Mouse (Mus musculus) heart, postnatal 0 days (tissue): ENCODE data around the gene 2310046K23Rik.

Source experiments
- CTCF ChIP-seq: IDR thresholded peaks from 2 replicates; pipeline ENCODE4 v1.5.1; 2016; ENCODE audit warnings: antibody characterized with exemption, control low read depth, low read depth
- EP300 ChIP-seq: IDR thresholded peaks from 2 replicates; pipeline ENCODE4 v1.6.1; 2016; ENCODE audit warnings: antibody characterized with exemption, low read depth

GRCm38 (mm10) chr3:92512325-92512724, 22.0 kb downstream of the 2310046K23Rik start:
- TF ChIP-seq CTCF, result peak; percentile 42
- TF ChIP-seq EP300, result no peak
